Mouse (Mus musculus) liver, adult 2 months (tissue): ENCODE data around the gene Gm5431.

Experiments used
- CTCF ChIP-seq: fragments of 200-500 bp; IDR thresholded peaks from 2 replicates; pipeline ENCODE4 v1.5.1; 2011; ENCODE audit warnings: low read depth, low read length, control low read depth
- POLR2A ChIP-seq: fragments of 200-500 bp; IDR thresholded peaks from 2 replicates; pipeline ENCODE4 v1.6.1; 2011; ENCODE audit warnings: low read length, control low read depth; ENCODE audit not compliant: insufficient read depth; ENCODE audit errors: extremely low read depth

GRCm38 (mm10) chr11:48852624-48853473, 49.2 kb downstream of the Gm5431 start:
- TF ChIP-seq CTCF (no peak), POLR2A (no peak)
